In the genomic region with DNA sequence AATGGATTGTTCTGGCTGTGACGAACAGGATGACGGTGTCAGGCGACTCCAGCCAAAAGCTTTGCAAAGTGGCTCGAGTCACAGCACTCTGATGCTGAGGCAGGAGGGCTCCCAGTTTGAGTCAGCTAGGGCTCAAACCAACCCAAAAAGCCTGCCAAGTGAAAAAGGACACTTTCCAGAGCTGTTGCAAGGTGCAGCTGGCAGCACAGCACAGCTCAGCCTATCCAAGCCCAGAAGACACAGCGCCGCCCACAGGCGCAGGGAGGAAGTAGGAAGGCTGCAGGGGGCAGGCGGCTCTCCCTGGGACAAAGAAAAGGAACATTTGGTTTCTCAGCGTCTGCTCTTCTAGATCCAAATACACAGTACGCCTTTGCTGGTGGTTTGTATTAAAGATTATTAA, we compare ENCODE assay signal across 21 mouse cellular contexts. TPM values are rescaled to one million over a fixed set of nuclear protein-coding genes. Genes with fewer than 3 reads are reported as not detected.
"Had no signal": no experiment of that assay in that cellular context is flagged by ENCODE, and none has a peak within 500 bp of the region (broad histone marks: within the 10 kb centered on the region; RNA-seq: fewer than 3 reads in every experiment).

No protein-coding gene starts in this region.

- H3K9me3 ChIP-seq: limb, embryonic 10.5 days; liver, embryonic 13.5 days; midbrain, embryonic 12.5 days had no signal

- H3K4me3 ChIP-seq: left cerebral cortex, adult 2 months; limb, embryonic 10.5 days; liver, embryonic 13.5 days; midbrain, embryonic 12.5 days had no signal

- H3K9ac ChIP-seq: liver, embryonic 13.5 days; lung, embryonic 14.5 days; midbrain, embryonic 12.5 days had no signal

- H3K27me3 ChIP-seq: liver, embryonic 13.5 days; midbrain, embryonic 12.5 days had no signal

- H3K4me1 ChIP-seq: limb, embryonic 10.5 days; midbrain, embryonic 12.5 days had no signal

- DNase-seq: kidney, adult 11 months; kidney, adult 9 months; kidney, postnatal 10 days; kidney, postnatal 4 days; liver, embryonic 13.5 days; lung, embryonic 14.5 days; lung, postnatal 14 days; right cerebral cortex, postnatal 25 days; thymus, adult 18-20 months; thymus, postnatal 14 days had no signal

- H3K27ac ChIP-seq: left cerebral cortex, adult 2 months; limb, embryonic 10.5 days; liver, embryonic 13.5 days; macrophage; midbrain, embryonic 12.5 days had no signal

RNA-seq across cellular contexts. Expression of gene Elobl, which starts 19.9 kb away (rescaled TPM):
- total RNA-seq: layer of hippocampus, adult 8-10 months; layer of hippocampus, postnatal 25 days; left cerebral cortex, adult 2 months; left cerebral cortex, postnatal 14 days; megakaryocyte-erythroid progenitor cell, adult 5-6 weeks had no signal
- polyA plus RNA-seq: limb, embryonic 10.5 days; limb, embryonic 14.5 days; liver, embryonic 13.5 days; lung, embryonic 14.5 days; macrophage; midbrain, embryonic 12.5 days; midbrain, embryonic 16.5 days; neural tube, embryonic 14.5 days had no signal
